Mouse (Mus musculus) mouse embryonic stem cell (cell line): ENCODE results near the gene Klhdc8a.

Experiments used
- in situ Hi-C, 2 experiments: fragments of 300-500 bp; cut with MboI; formaldehyde crosslinking; loops; 1 replicate in 1 of 2; 3 replicates in 1 of 2; pipeline ENCODE4 v1.14.3; 2019 to 2020; ENCODE audit warnings: low sequenced_read_pairs in 2 of 2, low pct_unique_long_range_greater_than_20kb in 1 of 2, mixed read lengths in 1 of 2; ENCODE audit not compliant: unreplicated experiment in 1 of 2

Gene Klhdc8a

GRCm38 (mm10) chr1:132287445-132287844 is 11.0 kb upstream of the Klhdc8a start:
- in situ Hi-C loops, result no loop called here

GRCm38 (mm10) chr1:132287991-132288451 is 10.4 kb upstream of the Klhdc8a start:
- in situ Hi-C loops, result no loop called here

- in situ Hi-C loops, result no loop called here
These were observed 8.5 kb upstream of the Klhdc8a start for GRCm38 (mm10) chr1:132289965-132290364.

GRCm38 (mm10) chr1:132290921-132291675 is 7.3 kb upstream of the Klhdc8a start:
- in situ Hi-C loops, result no loop called here

GRCm38 (mm10) chr1:132291706-132292105 is 6.7 kb upstream of the Klhdc8a start:
- in situ Hi-C loops, result no loop called here

- in situ Hi-C loops, result no loop called here
These were observed 5.9 kb upstream of the Klhdc8a start for GRCm38 (mm10) chr1:132292318-132293129.

- in situ Hi-C loops, result no loop called here
These were observed 2.9 kb upstream of the Klhdc8a start for GRCm38 (mm10) chr1:132295506-132295905.

GRCm38 (mm10) chr1:132296051-132296450 is 2.4 kb upstream of the Klhdc8a start:
- in situ Hi-C loops, result no loop called here

- in situ Hi-C loops, result no loop called here
These were observed 507 bp downstream of the Klhdc8a start for GRCm38 (mm10) chr1:132298801-132299464.

GRCm38 (mm10) chr1:132299744-132300143 is 1.3 kb downstream of the Klhdc8a start:
- in situ Hi-C loops, result no loop called here

- in situ Hi-C loops, result no loop called here
These were observed 2.8 kb downstream of the Klhdc8a start for GRCm38 (mm10) chr1:132301242-132301641.

- in situ Hi-C loops, result no loop called here
These were observed 4.0 kb downstream of the Klhdc8a start for GRCm38 (mm10) chr1:132302341-132302866.

- in situ Hi-C loops, result loop anchor here in 1 of 2 experiments (5.0 kb wide), 2 partner anchors 48 to 142 kb away; no protein-coding TSS in a partner anchor
These were observed 6.3 kb downstream of the Klhdc8a start for GRCm38 (mm10) chr1:132304618-132305214.

- in situ Hi-C loops, result loop anchor here in 1 of 2 experiments (5.0 kb wide), 2 partner anchors 46 to 144 kb away; no protein-coding TSS in a partner anchor
These were observed 7.7 kb downstream of the Klhdc8a start for GRCm38 (mm10) chr1:132306160-132306559.

GRCm38 (mm10) chr1:132306808-132307207 is 8.4 kb downstream of the Klhdc8a start:
- in situ Hi-C loops, result loop anchor here in 1 of 2 experiments (5.0 kb wide), 2 partner anchors 45 to 145 kb away; no protein-coding TSS in a partner anchor

GRCm38 (mm10) chr1:132307962-132308361 is 9.5 kb downstream of the Klhdc8a start:
- in situ Hi-C loops, result loop anchor here in 1 of 2 experiments (5.0 kb wide), 2 partner anchors 44 to 146 kb away; no protein-coding TSS in a partner anchor

GRCm38 (mm10) chr1:132308674-132309073 is 10.2 kb downstream of the Klhdc8a start:
- in situ Hi-C loops, result loop anchor here in 1 of 2 experiments (5.0 kb wide), 2 partner anchors 44 to 146 kb away; no protein-coding TSS in a partner anchor

GRCm38 (mm10) chr1:132310754-132311153 is 12.3 kb downstream of the Klhdc8a start:
- in situ Hi-C loops, result loop anchor here in 1 of 2 experiments (5.0 kb wide), 1 partner anchor 42 kb away; no protein-coding TSS in a partner anchor
